Mouse (Mus musculus): Measurements from ENCODE around the gene Fads6.

Fads6 gene

GRCm38 (mm10) chr11:115275509-115275908 lies 22.0 kb downstream of the Fads6 start:
- DNase-seq = no peak

GRCm38 (mm10) chr11:115274771-115275170 lies 22.7 kb downstream of the Fads6 start:
- DNase-seq = no peak

DNA sequence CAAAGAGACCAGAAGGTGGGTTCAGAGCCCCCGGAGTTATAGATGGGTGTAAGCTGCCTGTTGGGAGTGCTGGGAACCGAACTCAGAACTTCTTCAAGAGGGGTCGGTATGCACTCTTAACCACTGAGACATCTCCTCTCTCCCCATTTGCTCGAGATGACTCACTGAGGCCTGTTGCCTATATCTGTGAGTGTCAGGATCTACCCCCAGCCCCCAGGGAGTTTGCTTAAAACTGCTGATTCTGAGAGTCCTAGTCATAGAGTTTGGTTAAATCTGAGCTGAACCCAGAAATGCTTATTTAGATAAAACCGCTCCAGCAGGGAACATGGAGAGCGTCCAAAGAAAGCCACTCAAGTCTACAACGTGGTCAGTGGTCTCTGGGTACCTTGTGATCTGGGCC lies 23.3 kb downstream of the Fads6 start:
- DNase-seq = no peak

DNA sequence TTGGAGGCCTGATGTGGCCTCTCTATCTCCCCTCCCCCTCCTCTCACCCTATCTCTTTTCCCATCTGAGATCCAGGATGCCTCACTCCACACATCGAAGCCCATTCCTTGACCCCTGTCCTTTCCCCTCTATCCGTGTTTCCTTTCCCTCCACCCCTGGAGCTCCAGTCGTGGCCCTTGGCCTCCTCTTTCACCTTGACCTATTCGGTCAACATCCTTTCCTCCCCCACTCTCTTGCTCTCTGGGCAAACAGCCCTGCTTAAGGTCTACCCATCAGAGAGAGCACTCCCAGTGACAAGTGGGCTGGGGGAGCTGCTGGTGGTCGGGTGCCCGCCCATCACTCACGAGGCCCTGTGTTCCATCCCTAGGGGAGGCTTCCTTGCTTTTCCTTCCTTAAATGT lies 23.7 kb downstream of the Fads6 start:
- DNase-seq = no peak

DNA sequence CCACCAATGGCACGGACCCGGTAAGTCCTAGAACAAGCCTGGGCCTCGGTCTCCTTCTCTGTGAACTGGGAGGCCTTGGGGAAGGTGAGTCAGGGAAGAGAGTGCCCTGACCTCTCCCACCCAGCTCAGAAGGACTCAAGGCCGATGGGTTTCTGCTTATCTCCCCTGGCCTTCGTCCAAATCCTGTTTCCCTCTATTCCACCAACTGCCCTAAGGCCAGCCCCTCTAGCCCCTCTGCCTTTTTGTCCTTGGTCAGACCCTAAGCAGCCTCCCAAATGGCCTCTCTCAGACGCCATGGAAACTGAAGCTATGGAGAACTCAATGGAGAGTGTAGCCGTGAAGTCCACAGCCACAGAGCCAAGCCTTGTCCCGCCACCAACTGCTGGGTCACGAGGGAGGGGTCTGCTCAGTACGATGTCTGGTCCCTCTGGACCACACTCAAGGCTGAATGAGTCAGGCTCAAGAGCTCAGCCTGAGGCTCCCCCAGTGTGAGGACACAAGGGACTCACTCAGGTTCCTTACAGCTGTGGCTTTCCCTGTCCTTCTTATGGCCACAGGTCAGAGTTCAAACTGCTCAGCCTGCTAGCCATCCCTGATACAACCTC lies 24.5 kb downstream of the Fads6 start:
- peak; percentile 52 for DNase-seq

GRCm38 (mm10) chr11:115271481-115271880 lies 26.0 kb downstream of the Fads6 start:
- peak; percentile 69 for DNase-seq

DNA sequence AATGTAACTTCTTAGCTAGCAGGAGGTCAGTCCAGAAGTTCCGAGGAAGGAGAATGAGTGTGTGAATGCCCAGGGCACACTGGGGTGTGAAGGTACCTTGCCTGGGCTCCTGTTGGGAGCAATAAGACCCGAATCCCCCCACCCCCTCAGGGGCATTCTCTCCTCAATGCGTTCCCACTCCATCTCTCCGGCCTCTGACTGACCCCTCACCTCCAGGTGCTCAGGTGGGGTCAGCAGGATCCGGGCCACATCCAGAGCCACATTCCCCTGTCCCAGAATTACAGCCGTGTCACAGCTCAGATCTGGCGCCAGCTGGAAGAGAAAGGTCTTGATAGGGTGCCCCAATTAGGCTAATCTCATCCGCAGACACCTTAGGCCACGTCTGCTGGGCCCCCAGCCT lies 26.4 kb downstream of the Fads6 start:
- peak; percentile 66 for DNase-seq

DNA sequence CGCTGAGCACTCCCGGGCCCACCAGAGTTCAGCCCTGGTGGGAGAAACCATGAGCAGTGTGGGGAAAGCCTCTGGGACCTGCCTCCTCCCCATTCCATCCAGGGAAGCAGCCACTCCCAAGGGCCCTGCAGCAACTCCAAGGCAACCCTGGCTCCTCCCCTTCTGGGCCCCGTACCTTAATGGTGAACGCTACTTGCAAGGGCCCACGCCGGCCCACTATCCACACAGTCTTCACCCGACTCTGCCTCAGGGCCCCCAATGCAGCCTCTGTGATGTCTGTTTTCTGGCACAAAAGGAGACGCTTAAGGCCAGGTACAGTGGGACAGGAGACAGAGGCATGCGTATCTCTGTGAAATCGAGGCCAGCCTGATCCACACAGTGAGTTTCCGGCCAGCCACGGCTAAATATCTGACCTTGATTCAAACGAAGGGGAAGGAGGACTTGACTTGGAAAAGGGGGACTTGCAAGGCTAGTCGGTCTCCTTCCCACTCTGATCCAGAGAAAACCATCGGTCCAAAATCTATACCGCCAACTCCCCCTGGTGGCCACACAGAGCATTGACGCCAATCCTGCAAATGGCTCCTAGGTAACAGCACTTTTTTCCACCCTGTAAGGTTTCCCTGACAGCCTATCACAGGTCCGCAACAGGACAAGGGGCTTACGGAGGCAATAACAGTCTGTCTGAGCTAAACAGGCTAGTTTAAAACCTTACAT lies 27.2 kb downstream of the Fads6 start:
- DNase-seq = peak; percentile 89

- peak; percentile 72 for DNase-seq
Observed at GRCm38 (mm10) chr11:115269330-115270066, 28.0 kb downstream of the Fads6 start.

DNA sequence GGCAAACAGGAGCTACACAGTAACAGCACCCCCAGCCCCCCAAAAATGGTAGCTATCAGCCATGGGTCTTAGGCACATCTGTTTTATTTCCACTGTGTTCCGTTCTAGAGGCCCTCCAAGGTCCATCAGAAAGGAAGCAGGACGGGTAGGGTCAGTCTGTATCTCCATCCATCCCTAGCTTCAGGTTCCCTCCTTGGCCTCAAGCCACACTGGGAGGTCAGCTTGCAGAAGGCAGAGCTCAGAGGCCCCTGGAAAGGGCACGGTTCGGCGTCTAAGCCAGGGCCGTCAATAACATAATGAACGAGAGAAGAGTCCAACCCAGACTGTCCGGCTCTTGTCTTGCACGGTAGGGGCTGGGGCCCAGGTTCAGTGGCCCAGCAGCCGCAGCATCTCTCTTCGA lies 29.5 kb downstream of the Fads6 start:
- DNase-seq = peak; percentile 68

GRCm38 (mm10) chr11:115267061-115267883 lies 30.2 kb downstream of the Fads6 start, which contains the start of gene Grin2c:
Gene Grin2c (minus strand): TSS chr11:115267243.
- peak; percentile 72 for DNase-seq

DNA sequence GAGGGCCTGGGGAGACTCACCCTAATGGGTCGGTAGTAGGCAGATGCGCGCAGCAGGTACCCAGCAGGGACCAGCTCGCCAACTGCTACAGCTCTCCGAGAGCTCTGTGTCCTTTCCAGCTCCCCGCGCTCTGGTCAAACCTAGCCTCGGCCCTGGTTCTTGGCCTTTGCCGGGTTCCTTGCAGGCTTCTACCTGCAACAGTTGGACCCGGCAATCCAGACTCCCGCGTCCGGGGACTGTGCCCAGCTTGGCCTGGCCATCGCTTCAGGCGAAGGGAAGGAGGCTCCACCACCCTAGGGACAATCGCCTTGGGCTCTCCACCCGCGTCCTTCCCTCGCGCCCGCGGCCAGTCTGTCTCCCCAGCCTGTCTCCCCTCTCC lies 31.1 kb downstream of the Fads6 start:
- peak; percentile 83 for DNase-seq

DNA sequence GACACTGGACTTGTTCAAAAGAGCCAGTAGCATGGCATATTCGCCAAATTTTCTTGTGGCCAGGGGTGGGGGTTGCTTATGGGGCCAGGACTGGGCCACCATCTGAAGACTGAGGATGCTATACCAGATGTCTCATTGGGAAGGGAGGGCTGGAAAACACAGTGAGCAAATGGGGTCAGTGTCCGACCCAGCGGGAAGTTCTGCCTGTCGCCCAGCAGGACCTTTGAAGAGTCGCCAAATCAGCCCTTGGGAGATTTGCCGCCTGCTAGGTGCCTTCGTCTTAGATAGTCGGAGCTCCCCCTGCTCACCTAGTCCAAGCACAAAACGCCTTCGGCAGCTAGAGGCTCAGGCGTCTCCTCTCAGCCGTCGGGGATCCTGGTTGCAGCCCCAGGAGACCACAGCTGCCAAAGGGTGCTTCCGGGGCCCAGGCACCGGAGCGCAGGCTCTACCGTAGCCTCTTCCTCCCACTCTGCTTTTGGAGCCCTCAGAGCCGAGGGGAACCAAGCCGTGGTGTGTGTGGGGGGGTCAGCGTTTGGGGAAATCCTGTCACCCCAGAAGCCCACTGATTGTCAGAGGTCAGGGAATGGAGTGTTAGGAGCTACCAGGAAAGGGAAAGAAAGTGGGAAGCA lies 31.6 kb downstream of the Fads6 start:
- peak; percentile 87 for DNase-seq

GRCm38 (mm10) chr11:115264862-115265668 lies 32.4 kb downstream of the Fads6 start:
- DNase-seq = peak; percentile 67

GRCm38 (mm10) chr11:115264136-115264861 lies 33.2 kb downstream of the Fads6 start:
- peak; percentile 81 for DNase-seq

DNA sequence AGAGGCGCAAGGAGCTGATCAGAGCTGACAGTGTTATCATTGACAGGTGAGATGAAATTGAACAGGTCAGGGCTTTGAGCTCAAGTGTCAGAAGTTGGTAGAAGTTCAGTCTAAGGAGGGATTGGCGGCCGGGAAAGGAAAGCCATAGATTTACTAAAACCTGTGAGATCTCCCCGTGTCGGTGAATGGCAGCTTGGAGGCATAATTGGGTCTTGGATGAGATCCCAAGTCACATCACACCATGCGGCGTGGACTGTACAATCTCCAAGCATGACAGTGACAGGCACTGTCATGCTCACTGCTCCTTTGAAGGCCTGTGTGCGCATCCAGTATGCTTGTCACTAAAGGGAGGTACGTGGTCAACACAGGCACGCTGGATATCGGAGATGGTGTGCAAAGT lies 34.5 kb downstream of the Fads6 start:
- DNase-seq = peak; percentile 78

DNA sequence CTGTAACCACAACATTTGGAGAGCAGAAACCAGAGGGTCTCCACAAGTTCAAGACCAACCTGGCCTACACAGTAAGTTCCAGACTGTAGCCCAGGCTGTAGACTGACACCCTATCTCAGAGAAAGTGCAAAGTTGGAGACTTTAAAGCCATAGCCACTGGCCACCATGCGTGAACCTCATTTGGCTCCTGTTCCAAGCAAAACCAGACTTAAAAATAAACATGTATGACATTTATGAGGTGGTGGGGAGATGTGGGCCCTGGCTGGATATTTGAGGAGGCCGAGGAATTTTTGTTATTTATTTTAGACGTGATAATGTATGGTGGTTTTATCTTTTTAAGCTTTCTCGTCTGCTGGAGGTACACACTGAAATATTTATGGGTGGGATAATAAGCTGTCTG lies 38.3 kb downstream of the Fads6 start:
- DNase-seq = no peak

DNA sequence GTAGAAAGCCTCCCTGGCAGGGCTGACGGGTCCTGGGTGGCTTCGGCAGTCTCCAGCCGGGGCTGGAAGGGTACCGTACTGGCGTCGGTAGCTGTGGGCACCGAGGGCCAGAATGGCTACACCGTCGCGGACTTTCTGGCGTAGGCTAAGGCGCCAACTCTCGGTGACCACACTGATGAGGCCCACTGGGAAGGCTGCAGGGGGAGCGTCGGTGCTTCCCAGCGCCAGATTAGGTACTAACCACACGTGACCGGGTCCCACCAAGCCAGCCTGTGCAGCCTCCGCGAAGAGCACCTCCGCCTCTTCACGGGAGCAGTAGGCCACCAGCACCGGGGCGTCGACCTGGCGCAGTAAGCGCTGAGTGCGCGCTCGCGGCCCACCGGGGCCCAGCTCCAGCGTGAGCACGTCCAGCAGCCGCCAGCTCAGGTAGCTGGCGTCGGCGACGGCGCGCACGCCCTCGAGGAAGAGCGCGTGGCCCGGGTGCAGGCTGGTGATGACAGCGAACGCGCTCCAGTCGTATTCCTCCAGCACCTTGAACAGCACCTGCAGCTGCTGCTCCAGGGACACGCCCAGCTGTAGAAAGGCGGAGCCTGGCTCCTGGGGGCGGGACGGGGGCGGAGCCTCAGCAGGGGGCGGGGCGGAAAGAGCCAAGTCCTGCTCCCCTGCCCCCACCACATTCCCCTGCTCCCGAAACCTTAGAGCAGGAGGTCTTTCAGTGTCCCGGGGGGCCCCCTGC lies 39.5 kb downstream of the Fads6 start:
- DNase-seq = no peak

GRCm38 (mm10) chr11:115251258-115251657 lies 46.2 kb downstream of the Fads6 start:
- DNase-seq = no peak

- no peak for DNase-seq
Observed at GRCm38 (mm10) chr11:115250405-115251090, 46.9 kb downstream of the Fads6 start.

Data from cerebellum, adult 11-12 months (tissue).